Comparison of ENCODE assay signal across 10 mouse cellular contexts in genomic region chr19:45587509-45588292, GRCm38 (mm10).
"Had no signal": no experiment of that assay in that cellular context is flagged by ENCODE, and none has a peak within 500 bp of the region (broad histone marks: within the 10 kb centered on the region; RNA-seq: fewer than 3 reads in every experiment).

No protein-coding gene starts in this region.

- DNase-seq: kidney, postnatal 14 days; lung, embryonic 14.5 days; lung, postnatal 10 days; lung, postnatal 4 days; midbrain, embryonic 14.5 days; retina, postnatal 1 day; right cerebral cortex, postnatal 4 days; spleen, adult 18-20 months; thymus, adult 18-20 months; thymus, postnatal 25 days had no signal
